In the genomic region with DNA sequence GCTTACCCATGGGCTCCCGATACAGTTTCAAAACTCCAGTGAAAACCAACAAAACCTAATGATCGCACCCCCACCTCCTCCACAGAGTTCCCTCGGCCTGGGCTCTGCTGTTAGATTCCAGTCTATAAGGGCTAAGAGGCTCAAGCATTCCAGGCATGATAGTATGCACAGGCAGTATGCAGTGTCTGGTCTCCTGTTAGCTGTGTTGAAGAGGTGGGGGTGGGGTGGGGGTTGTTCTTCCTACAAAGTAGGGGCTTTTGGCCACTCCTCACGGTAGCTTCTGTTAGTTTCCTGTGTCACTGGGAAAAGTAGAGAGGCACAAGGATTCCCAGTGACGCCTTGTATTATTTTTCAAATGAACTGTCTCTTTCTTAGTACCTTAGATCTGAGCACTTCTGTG, we compare ENCODE assay signal across 24 mouse cellular contexts. TPM values are rescaled to one million over a fixed set of nuclear protein-coding genes. Genes with fewer than 3 reads are reported as not detected.
DNase-seq lines count a peak whose midpoint lies in the region; ATAC-seq and TF ChIP-seq lines count a peak whose summit lies in the region.
"Had no signal": no experiment of that assay in that cellular context is flagged by ENCODE, and none has a peak within 500 bp of the region (broad histone marks: within the 10 kb centered on the region; RNA-seq: fewer than 3 reads in every experiment).

No protein-coding gene starts in this region.

- H3K4me2 ChIP-seq in forebrain, embryonic 16.5 days (ENCODE audit: low read length) = no peak overlapping the region
- 0 out of 2 replicates have a peak overlapping the region, but pooled peaks have one; percentile 25 for H3K4me2 ChIP-seq in liver, embryonic 15.5 days
- no peak overlapping the region for H3K4me2 ChIP-seq in intestine, embryonic 16.5 days (ENCODE audit: low read depth, low read length)
- H3K4me2 ChIP-seq: heart, embryonic 15.5 days; hindbrain, embryonic 14.5 days; neural tube, embryonic 13.5 days had no signal

- H3K4me1 ChIP-seq in forebrain, embryonic 10.5 days = peaks cover 22% of the 10 kb centered on the region
- H3K4me1 ChIP-seq in forebrain, embryonic 16.5 days (replicated peaks; ENCODE audit: control insufficient read depth, insufficient read depth, low read length) = no peaks in the 10 kb centered on the region
- H3K4me1 ChIP-seq in kidney, adult 2 months (ENCODE audit: control insufficient read depth, insufficient read depth, low read length) = peaks cover 14% of the 10 kb centered on the region
- 0 out of 2 replicates have a peak, but pooled peaks cover 7% of the 10 kb centered on the region for H3K4me1 ChIP-seq in liver, embryonic 15.5 days (replicated peaks)
- no peaks in the 10 kb centered on the region; the same call in 1 of the 2 replicates for H3K4me1 ChIP-seq in intestine, embryonic 16.5 days (ENCODE audit: control insufficient read depth, insufficient read depth, low read length)
- H3K4me1 ChIP-seq: megakaryocyte, embryonic 14.5 days; neural tube, embryonic 13.5 days had no signal

- no peak overlapping the region for H3K4me3 ChIP-seq in forebrain, embryonic 10.5 days
- no peak overlapping the region for H3K4me3 ChIP-seq in forebrain, embryonic 16.5 days (replicated peaks; ENCODE audit: low read length)
- H3K4me3 ChIP-seq in kidney, adult 2 months (ENCODE audit: insufficient read depth, low read depth, low read length) = no peak overlapping the region
- H3K4me3 ChIP-seq in liver, embryonic 15.5 days (replicated peaks) = no peak overlapping the region
- no peak overlapping the region for H3K4me3 ChIP-seq in intestine, embryonic 16.5 days (ENCODE audit: low read length)
- H3K4me3 ChIP-seq: heart, embryonic 15.5 days; limb, embryonic 10.5 days; megakaryocyte, embryonic 14.5 days; myocyte; neural tube, embryonic 13.5 days had no signal

- no peaks in the 10 kb centered on the region for H3K27me3 ChIP-seq in forebrain, embryonic 10.5 days (ENCODE audit: poor library complexity, severe bottlenecking)
- H3K27me3 ChIP-seq in forebrain, embryonic 16.5 days (replicated peaks; ENCODE audit: control insufficient read depth, insufficient read depth, low read length) = no peaks in the 10 kb centered on the region
- H3K27me3 ChIP-seq in kidney, adult 2 months (replicated peaks; ENCODE audit: control insufficient read depth, insufficient read depth, low read length) = no peaks in the 10 kb centered on the region
- no peaks in the 10 kb centered on the region for H3K27me3 ChIP-seq in liver, embryonic 15.5 days
- no peaks in the 10 kb centered on the region for H3K27me3 ChIP-seq in intestine, embryonic 16.5 days (replicated peaks; ENCODE audit: control insufficient read depth, insufficient read depth, low read length)
- H3K27me3 ChIP-seq: heart, embryonic 15.5 days; neural tube, embryonic 13.5 days had no signal

- H3K9me3 ChIP-seq in forebrain, embryonic 10.5 days = no peaks in the 10 kb centered on the region
- H3K9me3 ChIP-seq in forebrain, embryonic 16.5 days (ENCODE audit: control insufficient read depth, low read length) = no peaks in the 10 kb centered on the region
- no peaks in the 10 kb centered on the region for H3K9me3 ChIP-seq in liver, embryonic 15.5 days (replicated peaks)
- no peaks in the 10 kb centered on the region for H3K9me3 ChIP-seq in intestine, embryonic 16.5 days (ENCODE audit: control insufficient read depth, low read length)
- H3K9me3 ChIP-seq: heart, embryonic 15.5 days; limb, embryonic 10.5 days; neural tube, embryonic 13.5 days had no signal

- ATAC-seq in forebrain, embryonic 16.5 days = no peak
- no peak; the same call in 1 of the 2 replicates for ATAC-seq in liver, embryonic 15.5 days (ENCODE audit: insufficient read depth)
- ATAC-seq in intestine, embryonic 16.5 days = no peak
- ATAC-seq: midbrain, embryonic 16.5 days had no signal

- 74% methylated on average over 5 of the region's 5 CpGs for WGBS in forebrain, embryonic 10.5 days
- 77% methylated on average over 5 of the region's 5 CpGs for WGBS in forebrain, embryonic 16.5 days
- WGBS in kidney, adult 2 months = 66% methylated on average over 5 of the region's 5 CpGs
- 60% methylated on average over 5 of the region's 5 CpGs for WGBS in liver, embryonic 15.5 days (ENCODE audit: insufficient replicate concordance)
- 53% methylated on average over 5 of the region's 5 CpGs for WGBS in intestine, embryonic 16.5 days

- TF ChIP-seq CTCF in kidney, adult 2 months (conservative IDR thresholded peaks at IDR 0.05; ENCODE audit: insufficient read depth, insufficient read length, low read depth, low read length) = no peak

- DNase-seq in forebrain, embryonic 10.5 days (ENCODE audit: extremely low spot score, low spot score) = no peak
- DNase-seq in kidney, adult 2 months = no peak
- DNase-seq in kidney, postnatal 36 days = no peak
- DNase-seq in liver = no peak
- no peak for DNase-seq in thymus, postnatal 10 days (ENCODE audit: low spot score in 2 of 2)
- DNase-seq: adrenal gland, adult 2 months; cerebellum, adult 11 months; cerebellum, adult 9-11 months; gastrocnemius, postnatal 25 days; heart, postnatal 4 days; lung, adult 2 months; retina, postnatal 1 day; right cerebral cortex, postnatal 25 days; thymus, postnatal 36 days had no signal

- H3K9ac ChIP-seq in forebrain, embryonic 16.5 days (replicated peaks; ENCODE audit: low read depth, low read length) = no peak overlapping the region
- no peak overlapping the region for H3K9ac ChIP-seq in liver, embryonic 15.5 days
- no peak overlapping the region for H3K9ac ChIP-seq in intestine, embryonic 16.5 days (ENCODE audit: low read depth, low read length)
- H3K9ac ChIP-seq: heart, embryonic 15.5 days; hindbrain, embryonic 14.5 days; neural tube, embryonic 13.5 days had no signal

- H3K36me3 ChIP-seq in forebrain, embryonic 10.5 days (replicated peaks) = peaks cover 5% of the 10 kb centered on the region; the same call in 1 of the 2 replicates
- H3K36me3 ChIP-seq in forebrain, embryonic 16.5 days (ENCODE audit: control insufficient read depth, insufficient read depth) = no peaks in the 10 kb centered on the region
- H3K36me3 ChIP-seq in kidney, adult 2 months (ENCODE audit: control insufficient read depth, insufficient read depth, low read length) = no peaks in the 10 kb centered on the region
- H3K36me3 ChIP-seq in liver, embryonic 15.5 days (replicated peaks) = 0 out of 2 replicates have a peak, but pooled peaks cover 3% of the 10 kb centered on the region
- H3K36me3 ChIP-seq in intestine, embryonic 16.5 days (ENCODE audit: control insufficient read depth, insufficient read depth, low read length) = peaks cover 7% of the 10 kb centered on the region
- H3K36me3 ChIP-seq: heart, embryonic 15.5 days; limb, embryonic 10.5 days; neural tube, embryonic 13.5 days had no signal

- TF ChIP-seq POLR2A in kidney, adult 2 months (IDR thresholded peaks at IDR 0.05; ENCODE audit: low read depth, low read length) = no peak

- 0 out of 2 replicates have a peak overlapping the region, but pooled peaks have one; percentile 40 for H3K27ac ChIP-seq in forebrain, embryonic 10.5 days
- H3K27ac ChIP-seq in forebrain, embryonic 16.5 days (ENCODE audit: low read length) = no peak overlapping the region
- peak overlapping the region; percentile 8 for H3K27ac ChIP-seq in kidney, adult 2 months (ENCODE audit: insufficient read depth, low read depth, low read length)
- H3K27ac ChIP-seq in liver, embryonic 15.5 days (replicated peaks) = no peak overlapping the region
- H3K27ac ChIP-seq in intestine, embryonic 16.5 days (ENCODE audit: low read length) = peak overlapping the region; percentile 29
- H3K27ac ChIP-seq: heart, embryonic 15.5 days; hindbrain, embryonic 14.5 days; neural tube, embryonic 13.5 days had no signal

RNA-seq across cellular contexts. Expression of gene Rhpn2, which starts 28.3 kb away (rescaled TPM):
- 4.5 and 4.6 TPM in 2 replicates for polyA plus RNA-seq in forebrain, embryonic 10.5 days (2016; fragmentation: Nextera tagmentation; extraction: Ambion mirVana)
- polyA plus RNA-seq in forebrain, embryonic 16.5 days (2015; fragmentation: Nextera tagmentation; extraction: Ambion mirVana) = 1.4 and 1.6 TPM in 2 replicates
- 7.5 and 8.7 TPM in 2 replicates for polyA plus RNA-seq in kidney, adult 2 months (2012; rRNA removed)
- 5.0 and 6.6 TPM in 2 replicates for polyA plus RNA-seq in liver, embryonic 15.5 days (2015; fragmentation: Nextera tagmentation; extraction: Ambion mirVana)
- 95.3 and 105 TPM in 2 replicates for polyA plus RNA-seq in intestine, embryonic 16.5 days (2015; fragmentation: Nextera tagmentation; extraction: Ambion mirVana)

RNA-seq across cellular contexts. Expression of gene Faap24, which starts 34.4 kb away (rescaled TPM):
- polyA plus RNA-seq in forebrain, embryonic 10.5 days (2016; fragmentation: Nextera tagmentation; extraction: Ambion mirVana) = 28.4 and 29.3 TPM in 2 replicates
- 21.5 and 22.0 TPM in 2 replicates for polyA plus RNA-seq in forebrain, embryonic 16.5 days (2015; fragmentation: Nextera tagmentation; extraction: Ambion mirVana)
- polyA plus RNA-seq in kidney, adult 2 months (2012; rRNA removed) = 4.3 and 4.8 TPM in 2 replicates
- polyA plus RNA-seq in liver, embryonic 15.5 days (2015; fragmentation: Nextera tagmentation; extraction: Ambion mirVana) = 18.5 and 19.7 TPM in 2 replicates
- 21.1 and 22.5 TPM in 2 replicates for polyA plus RNA-seq in intestine, embryonic 16.5 days (2015; fragmentation: Nextera tagmentation; extraction: Ambion mirVana)

RNA-seq across cellular contexts. Expression of gene Cep89, which starts 34.6 kb away (rescaled TPM):
- polyA plus RNA-seq in forebrain, embryonic 10.5 days (2016; fragmentation: Nextera tagmentation; extraction: Ambion mirVana) = 69.9 and 72.3 TPM in 2 replicates
- polyA plus RNA-seq in forebrain, embryonic 16.5 days (2015; fragmentation: Nextera tagmentation; extraction: Ambion mirVana) = 36.0 and 45.7 TPM in 2 replicates
- polyA plus RNA-seq in kidney, adult 2 months (2012; rRNA removed) = 24.4 and 29.5 TPM in 2 replicates
- 19.1 and 19.4 TPM in 2 replicates for polyA plus RNA-seq in liver, embryonic 15.5 days (2015; fragmentation: Nextera tagmentation; extraction: Ambion mirVana)
- 41.4 and 45.0 TPM in 2 replicates for polyA plus RNA-seq in intestine, embryonic 16.5 days (2015; fragmentation: Nextera tagmentation; extraction: Ambion mirVana)

RNA-seq across cellular contexts. Expression of gene Gpatch1, which starts 44.0 kb away (rescaled TPM):
- polyA plus RNA-seq in forebrain, embryonic 10.5 days (2016; fragmentation: Nextera tagmentation; extraction: Ambion mirVana) = 17.9 and 18.5 TPM in 2 replicates
- 23.7 and 24.4 TPM in 2 replicates for polyA plus RNA-seq in forebrain, embryonic 16.5 days (2015; fragmentation: Nextera tagmentation; extraction: Ambion mirVana)
- 4.2 and 5.3 TPM in 2 replicates for polyA plus RNA-seq in kidney, adult 2 months (2012; rRNA removed)
- 5.6 and 5.7 TPM in 2 replicates for polyA plus RNA-seq in liver, embryonic 15.5 days (2015; fragmentation: Nextera tagmentation; extraction: Ambion mirVana)
- polyA plus RNA-seq in intestine, embryonic 16.5 days (2015; fragmentation: Nextera tagmentation; extraction: Ambion mirVana) = 14.8 and 15.3 TPM in 2 replicates

Comparison
In these comparisons a context has a peak if more than half of its experiments do, and no peak if none do; other contexts are left out.
1. H3K27ac ChIP-seq: peak in forebrain, embryonic 10.5 days (single experiment), kidney, adult 2 months (single experiment) and intestine, embryonic 16.5 days (single experiment); none in forebrain, embryonic 16.5 days (single experiment) and liver, embryonic 15.5 days (single experiment).